Mouse (Mus musculus): ENCODE measurements around the gene Nanos3.

Nanos3 gene

GRCm38 (mm10) chr8:84182833-84183232 lies 2.2 kb downstream of the Nanos3 start:
- no peak for TF ChIP-seq NANOG (IDR thresholded peaks at IDR 0.05; ENCODE audit: borderline replicate concordance, low read length)
- no peak for TF ChIP-seq CTCF (conservative IDR thresholded peaks at IDR 0.05; ENCODE audit: low read length)
- no peak for TF ChIP-seq POU5F1 (IDR thresholded peaks at IDR 0.05; ENCODE audit: borderline replicate concordance, low read length)
- H3K27me3 ChIP-seq (ENCODE audit: insufficient read depth, low read length): no peaks in the 10 kb centered on the region
- H3K4me1 ChIP-seq (replicated peaks; ENCODE audit: low read depth, low read length): peaks cover 79% of the 10 kb centered on the region
- peaks cover 26% of the 10 kb centered on the region for H3K36me3 ChIP-seq (ENCODE audit: insufficient read depth, low read length)
- no peaks in the 10 kb centered on the region for H3K9me3 ChIP-seq (ENCODE audit: low read length)
- H3K4me3 ChIP-seq (replicated peaks; ENCODE audit: low read length): peak overlapping the region; percentile 85

DNA sequence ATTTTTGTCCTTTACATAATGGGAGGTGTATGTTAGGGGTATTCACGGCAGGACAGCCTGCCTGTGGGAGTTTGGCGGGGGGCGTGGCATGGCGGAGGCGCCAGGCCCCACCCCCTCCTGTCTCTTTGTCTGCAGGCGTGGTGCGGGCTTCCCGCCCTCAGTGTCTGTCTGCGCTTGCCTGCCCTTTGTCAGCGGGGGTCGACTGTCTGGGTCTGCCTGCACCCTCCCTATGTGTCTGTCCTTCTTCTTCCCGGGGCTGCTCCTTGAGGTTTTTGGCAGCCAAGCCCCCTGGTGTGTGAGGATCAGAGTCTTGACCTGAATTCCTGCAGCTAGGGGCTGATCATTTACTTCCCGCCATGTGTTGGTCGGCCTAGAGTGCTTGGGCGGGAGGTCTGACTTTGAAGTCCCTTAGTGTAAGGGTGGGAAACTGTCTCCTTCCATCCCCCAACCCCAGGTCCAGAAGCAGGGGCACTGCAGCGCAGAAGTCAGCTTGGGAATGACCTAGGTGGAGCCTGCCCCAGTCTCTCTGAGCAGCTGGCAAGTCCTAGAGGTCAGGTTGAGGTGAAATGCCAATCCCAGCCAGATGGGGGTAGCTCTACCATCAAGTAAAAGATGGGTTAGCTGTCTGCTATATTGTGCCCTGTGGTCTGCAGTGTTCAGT lies 4.4 kb downstream of the Nanos3 start:
- Histone ChIP-seq H3K4me3 (replicated peaks; ENCODE audit: low read length) (peak overlapping the region; percentile 74), H3K9me3 (ENCODE audit: low read length) (no peaks in the 10 kb centered on the region), H3K27me3 (ENCODE audit: insufficient read depth, low read length) (no peaks in the 10 kb centered on the region), H3K36me3 (ENCODE audit: insufficient read depth, low read length) (peaks cover 34% of the 10 kb centered on the region), H3K4me1 (replicated peaks; ENCODE audit: low read depth, low read length) (peaks cover 82% of the 10 kb centered on the region)
- TF ChIP-seq CTCF (conservative IDR thresholded peaks at IDR 0.05; ENCODE audit: low read length): no peak
- TF ChIP-seq POU5F1 (IDR thresholded peaks at IDR 0.05; ENCODE audit: borderline replicate concordance, low read length): no peak
- TF ChIP-seq NANOG (IDR thresholded peaks at IDR 0.05; ENCODE audit: borderline replicate concordance, low read length): no peak

- Histone ChIP-seq H3K36me3 (ENCODE audit: insufficient read depth, low read length) (peaks cover 41% of the 10 kb centered on the region), H3K4me3 (replicated peaks; ENCODE audit: low read length) (peak overlapping the region; percentile 74), H3K9me3 (ENCODE audit: low read length) (no peaks in the 10 kb centered on the region), H3K4me1 (replicated peaks; ENCODE audit: low read depth, low read length) (peaks cover 85% of the 10 kb centered on the region), H3K27me3 (ENCODE audit: insufficient read depth, low read length) (no peaks in the 10 kb centered on the region)
- TF ChIP-seq NANOG (IDR thresholded peaks at IDR 0.05; ENCODE audit: borderline replicate concordance, low read length) (no peak), POU5F1 (IDR thresholded peaks at IDR 0.05; ENCODE audit: borderline replicate concordance, low read length) (no peak), CTCF (conservative IDR thresholded peaks at IDR 0.05; ENCODE audit: low read length) (no peak)
These were observed 5.1 kb downstream of the Nanos3 start for GRCm38 (mm10) chr8:84179946-84180345.

DNA sequence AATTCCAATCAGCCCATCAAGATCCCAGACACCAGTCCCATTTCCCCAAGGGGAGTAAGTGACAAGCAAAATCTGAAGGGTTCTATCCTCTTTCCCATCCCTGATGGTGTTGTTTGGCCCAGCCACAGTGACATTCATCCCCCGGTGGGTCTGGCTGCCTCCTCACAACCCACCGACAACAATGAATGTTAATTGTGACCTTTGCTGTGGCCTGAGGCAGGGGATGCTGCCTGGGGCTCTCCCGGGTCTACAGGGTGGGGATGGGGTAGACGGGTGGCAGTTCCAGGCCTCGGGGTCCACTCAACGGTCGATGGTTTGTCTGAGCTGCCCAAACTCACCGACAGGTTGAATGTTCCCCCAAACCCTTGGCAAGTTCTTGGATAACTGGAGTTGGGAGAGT lies 6.4 kb downstream of the Nanos3 start:
- Histone ChIP-seq H3K4me3 (replicated peaks; ENCODE audit: low read length) (peak overlapping the region; percentile 60), H3K36me3 (ENCODE audit: insufficient read depth, low read length) (peaks cover 55% of the 10 kb centered on the region), H3K27me3 (ENCODE audit: insufficient read depth, low read length) (no peaks in the 10 kb centered on the region), H3K4me1 (replicated peaks; ENCODE audit: low read depth, low read length) (peaks cover 89% of the 10 kb centered on the region), H3K9me3 (ENCODE audit: low read length) (no peaks in the 10 kb centered on the region)
- TF ChIP-seq NANOG (IDR thresholded peaks at IDR 0.05; ENCODE audit: borderline replicate concordance, low read length) (no peak), POU5F1 (IDR thresholded peaks at IDR 0.05; ENCODE audit: borderline replicate concordance, low read length) (no peak), CTCF (conservative IDR thresholded peaks at IDR 0.05; ENCODE audit: low read length) (no peak)

- TF ChIP-seq CTCF (conservative IDR thresholded peaks at IDR 0.05; ENCODE audit: low read length) (no peak), POU5F1 (IDR thresholded peaks at IDR 0.05; ENCODE audit: borderline replicate concordance, low read length) (no peak), NANOG (IDR thresholded peaks at IDR 0.05; ENCODE audit: borderline replicate concordance, low read length) (no peak)
- Histone ChIP-seq H3K9me3 (ENCODE audit: low read length) (no peaks in the 10 kb centered on the region), H3K36me3 (ENCODE audit: insufficient read depth, low read length) (peaks cover 61% of the 10 kb centered on the region), H3K27me3 (ENCODE audit: insufficient read depth, low read length) (no peaks in the 10 kb centered on the region), H3K4me3 (replicated peaks; ENCODE audit: low read length) (0 out of 2 replicates have a peak overlapping the region, but pooled peaks have one; percentile 13), H3K4me1 (replicated peaks; ENCODE audit: low read depth, low read length) (peaks cover 91% of the 10 kb centered on the region)
These were observed 7.6 kb downstream of the Nanos3 start for GRCm38 (mm10) chr8:84177405-84177804.

DNA sequence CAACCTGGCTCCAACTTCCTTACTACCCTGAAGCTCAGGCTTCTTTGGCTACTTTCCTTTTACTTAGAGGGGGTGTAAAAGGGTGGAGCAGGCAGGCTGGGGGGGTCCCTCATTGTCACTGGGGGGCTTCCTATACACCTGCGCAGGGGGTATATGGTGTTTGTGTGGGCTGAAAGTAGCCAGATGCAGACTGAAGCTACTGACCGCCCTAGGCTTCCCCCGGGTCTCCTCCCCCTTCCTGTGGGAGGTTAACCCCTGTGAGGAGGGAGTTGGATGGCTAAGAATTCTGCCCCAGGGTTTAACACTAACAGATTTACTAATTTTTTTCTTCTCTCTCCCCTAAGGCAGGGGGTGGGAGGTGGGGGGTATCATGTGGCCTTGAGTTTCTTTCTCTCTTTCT lies 8.5 kb downstream of the Nanos3 start:
- H3K4me1 ChIP-seq (replicated peaks; ENCODE audit: low read depth, low read length): peaks cover 90% of the 10 kb centered on the region
- no peaks in the 10 kb centered on the region for H3K27me3 ChIP-seq (ENCODE audit: insufficient read depth, low read length)
- peaks cover 62% of the 10 kb centered on the region for H3K36me3 ChIP-seq (ENCODE audit: insufficient read depth, low read length)
- no peaks in the 10 kb centered on the region for H3K9me3 ChIP-seq (ENCODE audit: low read length)
- TF ChIP-seq CTCF (conservative IDR thresholded peaks at IDR 0.05; ENCODE audit: low read length) (no peak), POU5F1 (IDR thresholded peaks at IDR 0.05; ENCODE audit: borderline replicate concordance, low read length) (no peak), NANOG (IDR thresholded peaks at IDR 0.05; ENCODE audit: borderline replicate concordance, low read length) (no peak)
- peak overlapping the region; percentile 60 for H3K4me3 ChIP-seq (replicated peaks; ENCODE audit: low read length)

DNA sequence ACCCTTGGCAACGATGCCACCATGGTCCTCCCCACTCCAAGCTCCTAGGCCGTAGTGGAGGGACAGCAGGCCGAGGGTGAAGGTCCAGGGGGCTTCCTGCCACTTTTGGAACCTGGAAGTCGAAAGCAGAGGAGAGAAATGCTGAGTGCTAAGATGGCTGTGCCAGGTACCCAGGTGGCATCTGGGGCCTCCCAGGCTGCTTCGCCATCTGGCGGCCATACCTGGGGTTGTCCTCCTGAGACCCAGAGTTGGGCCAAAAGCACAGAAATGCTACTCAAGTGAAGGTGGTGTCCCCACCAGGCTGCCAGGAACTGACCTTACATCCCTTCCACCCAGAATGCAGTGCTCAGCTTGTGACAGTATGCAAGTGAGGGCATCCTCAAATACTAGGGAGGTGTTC lies 11.2 kb downstream of the Nanos3 start:
- Histone ChIP-seq H3K9me3 (ENCODE audit: low read length) (no peaks in the 10 kb centered on the region), H3K4me1 (replicated peaks; ENCODE audit: low read depth, low read length) (peaks cover 88% of the 10 kb centered on the region), H3K4me3 (replicated peaks; ENCODE audit: low read length) (no peak overlapping the region), H3K36me3 (ENCODE audit: insufficient read depth, low read length) (peaks cover 78% of the 10 kb centered on the region), H3K27me3 (ENCODE audit: insufficient read depth, low read length) (no peaks in the 10 kb centered on the region)
- TF ChIP-seq CTCF (conservative IDR thresholded peaks at IDR 0.05; ENCODE audit: low read length) (no peak), POU5F1 (IDR thresholded peaks at IDR 0.05; ENCODE audit: borderline replicate concordance, low read length) (no peak), NANOG (IDR thresholded peaks at IDR 0.05; ENCODE audit: borderline replicate concordance, low read length) (no peak)

DNA sequence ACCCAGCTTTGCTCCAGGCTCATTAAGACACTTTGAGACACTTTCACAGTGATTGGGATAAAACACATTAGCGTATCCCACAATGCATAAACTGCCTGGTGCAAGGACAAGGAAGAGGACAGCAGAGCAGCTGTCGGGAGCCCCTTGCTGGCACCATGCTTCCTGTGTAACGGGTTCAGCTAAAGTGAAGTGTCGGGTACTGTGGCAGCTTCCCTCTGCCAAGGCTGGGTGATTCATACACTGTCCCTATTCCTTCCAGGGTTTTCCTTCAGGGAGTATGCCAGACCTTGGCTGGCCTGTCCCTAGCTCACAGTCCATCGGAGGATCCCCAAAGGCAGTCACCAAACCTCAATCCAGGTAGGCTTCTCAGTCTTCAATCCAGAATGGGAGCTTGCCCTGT lies 14.9 kb downstream of the Nanos3 start:
- no peak overlapping the region for H3K4me3 ChIP-seq (replicated peaks; ENCODE audit: low read length)
- H3K27me3 ChIP-seq (ENCODE audit: insufficient read depth, low read length): 0 out of 2 replicates have a peak, but pooled peaks cover 7% of the 10 kb centered on the region
- TF ChIP-seq CTCF (conservative IDR thresholded peaks at IDR 0.05; ENCODE audit: low read length) (no peak), NANOG (IDR thresholded peaks at IDR 0.05; ENCODE audit: borderline replicate concordance, low read length) (no peak), POU5F1 (IDR thresholded peaks at IDR 0.05; ENCODE audit: borderline replicate concordance, low read length) (no peak)
- peaks cover 93% of the 10 kb centered on the region for H3K36me3 ChIP-seq (ENCODE audit: insufficient read depth, low read length)
- H3K9me3 ChIP-seq (ENCODE audit: low read length): no peaks in the 10 kb centered on the region
- peaks cover 56% of the 10 kb centered on the region for H3K4me1 ChIP-seq (replicated peaks; ENCODE audit: low read depth, low read length)

DNA sequence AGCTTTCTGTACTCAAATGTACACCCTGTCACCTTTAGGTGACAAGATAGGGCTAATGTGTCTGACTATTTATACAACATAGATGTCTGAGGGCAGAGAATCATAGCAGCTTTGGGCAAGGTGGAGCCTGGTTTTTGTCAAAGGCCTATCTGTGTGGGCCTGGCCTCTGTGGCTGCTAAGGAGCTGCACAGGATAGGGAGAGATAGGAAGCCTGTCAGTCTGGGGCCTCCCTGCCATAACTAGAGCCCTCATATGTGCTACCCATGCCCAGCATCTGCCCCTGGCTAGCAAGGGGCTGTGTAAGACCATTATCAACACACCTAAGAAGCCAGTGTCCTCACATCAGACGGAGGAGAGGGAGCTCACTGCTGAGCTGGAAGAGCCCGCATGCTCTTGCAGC lies 17.3 kb downstream of the Nanos3 start:
- H3K36me3 ChIP-seq (ENCODE audit: insufficient read depth, low read length): peaks cover 76% of the 10 kb centered on the region
- 0 out of 2 replicates have a peak, but pooled peaks cover 7% of the 10 kb centered on the region for H3K27me3 ChIP-seq (ENCODE audit: insufficient read depth, low read length)
- TF ChIP-seq POU5F1 (IDR thresholded peaks at IDR 0.05; ENCODE audit: borderline replicate concordance, low read length): no peak
- no peak for TF ChIP-seq CTCF (conservative IDR thresholded peaks at IDR 0.05; ENCODE audit: low read length)
- TF ChIP-seq NANOG (IDR thresholded peaks at IDR 0.05; ENCODE audit: borderline replicate concordance, low read length): no peak
- H3K4me1 ChIP-seq (replicated peaks; ENCODE audit: low read depth, low read length): peaks cover 32% of the 10 kb centered on the region
- no peaks in the 10 kb centered on the region for H3K9me3 ChIP-seq (ENCODE audit: low read length)
- no peak overlapping the region for H3K4me3 ChIP-seq (replicated peaks; ENCODE audit: low read length)

Data from E14TG2a.4 (cell line).